Mouse (Mus musculus) thymus, postnatal 10 days (tissue): ENCODE measurements at regions not wholly inside any gene's neighbourhood (a gene's known extent, or its start where the extent isn't known, plus 50 kb on each side); places are given as distances from the start of the nearest gene placed in this dataset.

ENCODE experiments used
- DNase-seq, 2 experiments: peaks; one replicate each; pipeline ENCODE4 v3.0.0; 2021; ENCODE audit warnings: low spot score in 2 of 2

DNA sequence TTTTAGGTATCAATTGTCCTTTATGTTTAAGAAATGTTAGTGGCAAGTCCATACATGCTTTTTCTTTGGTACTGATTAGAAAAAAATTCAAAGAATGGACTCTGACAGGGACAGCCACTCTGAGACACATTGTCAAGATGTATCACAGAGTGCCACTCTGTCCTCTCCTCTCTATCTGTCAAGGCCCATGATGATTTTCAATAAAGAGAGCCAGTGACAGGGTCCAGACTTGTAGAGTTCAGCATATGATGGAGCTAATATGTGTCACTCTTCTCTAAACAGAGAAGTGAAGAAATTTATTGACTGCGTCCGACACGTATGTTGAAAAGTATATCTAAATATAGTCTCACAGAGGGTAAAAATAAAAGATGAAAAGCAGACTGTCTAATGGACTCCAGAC lies 672.2 kb upstream of the 4930452B06Rik start:
- no peak for DNase-seq

GRCm38 (mm10) chr14:9337107-9337506 lies 671.1 kb upstream of the 4930452B06Rik start:
- no peak for DNase-seq

GRCm38 (mm10) chr14:9331593-9331992 lies 665.6 kb upstream of the 4930452B06Rik start:
- DNase-seq, result no peak

- DNase-seq, result no peak
These were observed 664.7 kb upstream of the 4930452B06Rik start for GRCm38 (mm10) chr14:9330767-9331166.

DNA sequence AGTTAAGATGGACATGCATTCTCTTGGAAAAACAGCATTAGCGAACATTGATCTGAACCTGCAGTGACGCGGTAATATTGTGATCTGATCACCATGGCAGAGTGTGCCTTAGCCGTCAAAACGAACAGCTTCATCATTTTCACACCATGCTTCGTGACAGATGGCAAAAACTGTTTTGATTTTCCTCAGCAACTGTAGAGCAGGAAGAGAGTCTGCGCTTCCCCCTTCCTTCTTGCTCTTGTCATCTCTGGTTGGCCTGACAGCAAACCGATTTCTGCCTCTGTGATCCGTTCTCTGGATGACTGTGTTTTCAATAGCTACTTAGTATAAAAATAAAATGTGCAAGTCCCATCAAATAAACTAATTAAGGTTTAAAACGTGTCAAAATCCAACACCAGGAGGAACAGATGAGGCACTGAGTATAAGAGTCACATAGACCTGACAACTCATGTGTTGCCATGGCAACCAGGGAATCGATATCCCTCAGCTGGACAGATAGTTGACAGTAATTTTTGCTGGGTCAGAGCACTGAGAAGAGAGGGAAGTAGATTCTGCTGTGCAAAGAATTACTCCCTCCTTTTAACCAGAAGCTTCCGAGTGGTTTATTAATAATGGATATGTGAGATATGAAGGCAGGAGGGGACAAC lies 663.9 kb upstream of the 4930452B06Rik start:
- no peak for DNase-seq

DNA sequence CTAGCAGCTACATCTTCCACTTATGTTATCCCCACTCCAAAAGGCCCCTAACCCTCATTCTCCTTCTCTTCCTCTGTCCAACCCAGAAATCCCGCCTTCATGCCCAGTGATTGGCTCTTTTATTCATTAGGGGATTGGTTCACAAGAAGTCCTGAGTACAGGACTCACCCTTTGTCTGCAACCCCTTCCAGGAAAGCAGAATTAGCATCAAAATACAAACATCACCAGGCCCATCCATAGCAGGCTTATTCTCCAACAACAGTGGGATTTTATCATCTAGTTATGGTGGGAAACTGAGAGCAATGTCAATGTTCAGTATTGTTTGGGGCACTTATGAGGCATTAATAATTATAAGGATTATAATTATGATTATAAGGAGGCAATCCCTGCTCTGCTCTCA lies 661.3 kb upstream of the 4930452B06Rik start:
- DNase-seq, result no peak

GRCm38 (mm10) chr14:9319842-9320241 lies 653.8 kb upstream of the 4930452B06Rik start:
- no peak for DNase-seq

GRCm38 (mm10) chr14:9318796-9319465 lies 652.9 kb upstream of the 4930452B06Rik start:
- DNase-seq, result no peak

GRCm38 (mm10) chr14:9315224-9315623 lies 649.2 kb upstream of the 4930452B06Rik start:
- DNase-seq, result no peak

DNA sequence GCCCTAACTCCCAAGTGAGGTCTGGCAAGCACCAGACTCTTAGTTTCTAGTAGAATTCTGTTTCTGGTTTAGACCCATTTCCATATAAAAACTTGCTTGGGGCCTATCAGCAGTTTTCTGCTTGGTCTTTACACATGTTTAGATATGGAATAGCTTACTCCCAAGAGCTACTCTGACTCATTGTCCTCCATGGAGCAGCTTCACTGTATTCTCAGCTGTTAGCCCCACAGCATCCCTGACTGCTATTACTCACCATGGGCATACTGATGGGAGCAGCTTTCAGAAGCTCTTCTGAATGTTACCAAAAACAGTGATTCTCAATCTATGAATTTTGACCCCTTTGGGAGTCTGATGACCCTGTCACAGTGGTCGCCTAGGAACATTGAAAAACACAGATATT lies 630.1 kb upstream of the 4930452B06Rik start:
- DNase-seq, result no peak

GRCm38 (mm10) chr14:9294555-9294954 lies 628.5 kb upstream of the 4930452B06Rik start:
- no peak for DNase-seq

DNA sequence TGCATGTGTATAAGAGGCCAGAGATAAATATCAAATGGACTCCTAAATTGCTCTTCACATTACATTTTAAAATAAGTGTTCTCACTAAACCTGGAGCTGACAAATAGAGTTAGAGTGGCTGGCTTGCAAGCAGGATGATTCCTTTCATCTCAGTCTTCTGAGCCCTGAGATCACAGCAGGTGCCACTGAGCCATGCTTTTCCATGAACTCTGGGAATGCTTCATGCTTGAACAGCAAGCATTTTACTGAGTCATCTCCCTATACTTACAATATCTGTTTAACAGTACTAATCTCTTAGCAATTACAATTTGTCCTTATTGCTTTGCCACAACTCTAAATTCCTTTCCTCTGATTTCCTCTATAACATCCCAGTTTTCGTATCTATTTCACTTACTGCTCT lies 622.1 kb upstream of the 4930452B06Rik start:
- no peak for DNase-seq

DNA sequence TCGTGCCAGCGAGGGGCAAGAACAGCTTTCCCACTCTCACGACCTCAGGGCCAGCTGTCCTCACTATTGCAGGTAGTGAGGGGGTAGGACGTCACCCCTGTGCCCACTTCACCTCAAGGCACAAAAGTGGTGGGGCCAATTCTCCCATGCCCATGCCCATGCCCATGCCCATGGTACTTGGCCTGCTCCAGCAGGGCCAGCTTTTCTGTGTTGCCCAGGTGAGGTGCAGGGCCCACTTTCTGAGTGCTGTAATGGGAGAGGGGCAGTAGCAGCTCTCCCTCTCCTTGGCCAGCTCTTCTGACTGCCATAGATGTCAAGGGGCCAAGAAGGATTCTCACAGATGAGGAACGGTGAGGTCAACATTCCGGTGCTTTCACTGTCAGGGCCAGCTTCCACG lies 619.6 kb upstream of the 4930452B06Rik start:
- no peak for DNase-seq

- DNase-seq, result no peak
These were observed 619.1 kb upstream of the 4930452B06Rik start for GRCm38 (mm10) chr14:9284976-9285605.

- DNase-seq, result no peak
These were observed 601.4 kb upstream of the 4930452B06Rik start for GRCm38 (mm10) chr14:9267282-9268091.

GRCm38 (mm10) chr14:9252017-9252416 lies 586.0 kb upstream of the 4930452B06Rik start:
- no peak for DNase-seq

GRCm38 (mm10) chr14:9245266-9245665 lies 579.2 kb upstream of the 4930452B06Rik start:
- no peak for DNase-seq

GRCm38 (mm10) chr14:9243336-9243735 lies 577.3 kb upstream of the 4930452B06Rik start:
- DNase-seq, result no peak

GRCm38 (mm10) chr14:9242118-9242517 lies 576.1 kb upstream of the 4930452B06Rik start:
- no peak for DNase-seq

GRCm38 (mm10) chr14:9227670-9228069 lies 561.6 kb upstream of the 4930452B06Rik start:
- no peak for DNase-seq

- no peak for DNase-seq
These were observed 534.2 kb upstream of the 4930452B06Rik start for GRCm38 (mm10) chr14:9200246-9200645.

DNA sequence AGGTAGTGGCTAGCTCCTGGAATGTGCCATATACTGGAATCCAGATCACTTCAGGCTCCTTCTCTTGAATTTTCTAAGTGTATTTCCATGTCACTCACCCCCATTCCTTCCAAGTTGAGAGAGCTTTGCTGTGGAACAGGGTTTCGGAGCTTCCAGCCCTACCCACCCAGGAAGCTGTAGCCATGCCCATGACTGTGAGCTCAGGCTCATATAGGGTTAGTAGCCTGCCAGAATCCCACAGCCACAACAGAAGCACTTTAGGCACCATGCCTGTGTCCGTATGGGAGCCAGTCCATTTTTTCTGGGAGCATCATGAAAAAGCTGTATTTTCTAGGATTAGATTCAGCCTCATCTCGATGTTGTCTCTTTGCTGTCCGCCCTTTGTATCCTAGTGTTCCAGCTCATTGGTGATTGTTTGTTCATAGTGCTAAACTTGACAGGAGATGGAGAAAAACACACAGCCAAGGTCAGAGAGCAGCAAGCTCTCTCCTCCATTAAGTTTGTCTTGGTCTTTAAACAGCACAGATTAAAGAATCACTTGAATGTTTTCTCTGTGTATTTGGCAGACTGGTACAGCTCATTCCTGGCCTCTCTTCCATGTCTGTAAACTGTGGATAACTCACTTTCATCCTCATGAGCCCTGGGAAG lies 526.2 kb upstream of the 4930452B06Rik start:
- no peak for DNase-seq
